Mouse (Mus musculus): ENCODE measurements around the gene Dnal4. TPM values are rescaled to one million over a fixed set of nuclear protein-coding genes. Genes with fewer than 3 reads are reported as not detected.

Gene Dnal4
- polyA plus RNA-seq, 1 experiment, result 71.5 TPM

DNA sequence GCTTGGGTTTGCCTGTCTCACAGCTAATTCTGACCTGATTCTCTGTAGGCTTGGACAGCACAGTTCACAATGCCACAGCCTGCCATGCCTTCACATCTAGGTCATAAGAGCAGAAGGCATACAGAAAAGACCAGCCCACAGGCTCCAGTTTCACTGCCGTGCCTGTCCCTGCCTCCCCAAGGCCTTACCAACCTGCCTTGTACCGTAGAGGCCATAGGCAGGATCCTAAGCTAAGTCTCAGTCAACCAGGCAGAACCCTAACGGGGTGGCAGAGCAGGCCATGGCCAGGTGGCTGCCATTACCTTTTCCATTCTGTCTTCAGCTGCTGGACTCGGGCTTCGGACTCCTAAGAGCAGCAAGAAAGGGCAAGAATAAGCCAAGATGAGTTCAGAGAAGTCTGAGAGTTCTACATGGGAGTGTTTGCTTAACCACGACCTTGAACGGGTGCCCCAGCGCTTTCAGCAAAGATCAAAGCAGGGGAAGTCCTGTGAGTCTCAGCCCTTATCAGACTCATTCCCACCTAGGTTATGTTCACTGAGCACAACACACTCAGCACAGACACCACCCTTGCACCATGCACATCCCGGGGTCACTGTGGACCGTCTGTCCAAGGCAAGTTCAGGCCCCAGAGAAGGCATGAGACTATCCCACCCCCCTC, 48.8 kb downstream of the Dnal4 start:
- H3K27ac ChIP-seq (ENCODE audit: insufficient read depth, low read length), result no peak overlapping the region; the same call in 1 of the 2 replicates

DNA sequence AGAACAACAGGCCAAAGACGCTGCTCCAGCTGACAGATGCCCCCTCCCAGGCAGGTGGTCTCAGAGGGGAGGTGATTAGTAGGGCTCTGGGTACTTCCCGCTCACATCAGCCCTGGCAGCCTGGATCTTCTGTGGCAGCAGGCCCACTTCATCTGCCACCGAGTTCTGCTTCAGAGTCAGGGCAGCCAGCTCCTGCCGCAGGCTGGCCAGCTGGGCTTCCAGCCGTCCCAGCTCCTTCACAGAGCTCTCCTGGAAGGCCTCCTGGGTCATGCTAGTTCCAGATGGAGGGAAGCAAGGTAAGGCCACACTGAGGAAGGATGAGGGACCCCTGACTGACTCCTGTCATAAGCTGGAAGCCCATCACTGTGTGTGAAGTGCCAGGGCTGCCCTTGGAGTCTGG, 49.3 kb downstream of the Dnal4 start:
- TF ChIP-seq CTCF (IDR thresholded peaks at IDR 0.05; ENCODE audit: extremely low read depth, insufficient read depth, low read length) (no peak), POLR2A (IDR thresholded peaks at IDR 0.05; ENCODE audit: extremely low read depth, insufficient read depth, low read length) (no peak)

More for the DNA sequence above, 48.8 kb downstream of the Dnal4 start:
- H3K4me1 ChIP-seq (ENCODE audit: control insufficient read depth, insufficient read depth, low read length), result no peaks in the 10 kb centered on the region
- TF ChIP-seq CTCF (IDR thresholded peaks at IDR 0.05; ENCODE audit: extremely low read depth, insufficient read depth, low read length), result no peak
- no peak for TF ChIP-seq POLR2A (IDR thresholded peaks at IDR 0.05; ENCODE audit: extremely low read depth, insufficient read depth, low read length)
- H3K4me3 ChIP-seq (ENCODE audit: insufficient read depth, low read length), result no peak overlapping the region

DNA sequence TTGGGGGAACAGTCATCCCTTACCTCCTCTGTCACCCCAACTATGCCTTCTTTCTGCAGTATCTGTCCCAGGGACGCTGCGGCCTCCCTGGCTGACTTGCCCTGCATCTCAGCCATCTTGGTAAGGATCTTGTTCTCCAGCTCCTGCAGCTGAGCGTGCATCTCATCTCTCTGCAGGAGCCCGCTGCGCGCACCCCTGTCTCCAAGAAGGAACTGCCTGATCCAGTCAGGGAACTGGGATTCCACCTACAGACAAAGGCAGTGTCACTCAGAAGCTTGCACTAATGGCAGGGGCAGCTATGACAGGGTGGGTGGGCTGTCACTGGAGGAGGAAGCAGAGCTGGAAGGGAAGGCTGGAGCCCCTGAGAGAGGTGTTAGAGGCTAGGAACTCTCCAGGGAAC, 49.8 kb downstream of the Dnal4 start:
- TF ChIP-seq CTCF (IDR thresholded peaks at IDR 0.05; ENCODE audit: extremely low read depth, insufficient read depth, low read length), result no peak
- no peak for TF ChIP-seq POLR2A (IDR thresholded peaks at IDR 0.05; ENCODE audit: extremely low read depth, insufficient read depth, low read length)
- Histone ChIP-seq H3K27ac (ENCODE audit: insufficient read depth, low read length) (peak overlapping the region; percentile 59; the same call in 1 of the 2 replicates), H3K4me3 (ENCODE audit: insufficient read depth, low read length) (no peak overlapping the region), H3K4me1 (ENCODE audit: control insufficient read depth, insufficient read depth, low read length) (no peaks in the 10 kb centered on the region)

More for the DNA sequence above, 49.3 kb downstream of the Dnal4 start:
- Histone ChIP-seq H3K27ac (ENCODE audit: insufficient read depth, low read length) (peak overlapping the region; percentile 59; the same call in 1 of the 2 replicates), H3K4me1 (ENCODE audit: control insufficient read depth, insufficient read depth, low read length) (no peaks in the 10 kb centered on the region), H3K4me3 (ENCODE audit: insufficient read depth, low read length) (no peak overlapping the region)

DNA sequence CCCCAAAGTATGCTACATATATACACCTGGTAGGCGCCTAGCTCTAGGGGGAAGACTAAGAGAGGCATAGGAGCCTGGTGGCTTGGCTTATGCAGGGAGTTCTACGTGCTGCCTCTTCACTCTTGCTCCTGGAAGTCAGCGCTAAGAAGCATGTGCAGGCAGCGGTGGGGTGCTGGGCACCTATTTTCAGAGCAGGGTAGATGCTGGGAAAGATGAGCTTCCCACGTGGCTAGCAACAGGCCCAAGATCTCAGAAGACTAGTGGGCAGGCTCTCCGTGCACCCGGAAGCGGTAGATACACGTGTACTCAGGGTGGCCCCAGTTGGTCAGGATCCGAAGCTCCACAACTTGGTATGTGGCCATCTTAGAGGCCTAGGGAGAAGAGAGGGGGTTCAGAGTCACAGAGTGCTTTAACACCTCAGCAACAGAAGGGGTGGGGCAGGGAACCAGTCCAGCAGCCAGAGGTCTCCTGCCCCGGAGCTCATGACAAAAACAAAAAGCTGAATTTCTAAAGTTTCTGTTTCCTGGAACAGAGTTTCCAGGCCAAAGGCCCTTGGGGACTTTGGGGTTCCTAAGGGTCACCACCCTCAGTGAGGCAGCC, 52.4 kb downstream of the Dnal4 start:
- TF ChIP-seq POLR2A (IDR thresholded peaks at IDR 0.05; ENCODE audit: extremely low read depth, insufficient read depth, low read length) (peak; percentile 33; the same call in 1 of the 2 replicates), CTCF (IDR thresholded peaks at IDR 0.05; ENCODE audit: extremely low read depth, insufficient read depth, low read length) (no peak)
- Histone ChIP-seq H3K4me1 (ENCODE audit: control insufficient read depth, insufficient read depth, low read length) (no peaks in the 10 kb centered on the region), H3K27ac (ENCODE audit: insufficient read depth, low read length) (peak overlapping the region; percentile 36; the same call in 1 of the 2 replicates), H3K4me3 (ENCODE audit: insufficient read depth, low read length) (no peak overlapping the region)

DNA sequence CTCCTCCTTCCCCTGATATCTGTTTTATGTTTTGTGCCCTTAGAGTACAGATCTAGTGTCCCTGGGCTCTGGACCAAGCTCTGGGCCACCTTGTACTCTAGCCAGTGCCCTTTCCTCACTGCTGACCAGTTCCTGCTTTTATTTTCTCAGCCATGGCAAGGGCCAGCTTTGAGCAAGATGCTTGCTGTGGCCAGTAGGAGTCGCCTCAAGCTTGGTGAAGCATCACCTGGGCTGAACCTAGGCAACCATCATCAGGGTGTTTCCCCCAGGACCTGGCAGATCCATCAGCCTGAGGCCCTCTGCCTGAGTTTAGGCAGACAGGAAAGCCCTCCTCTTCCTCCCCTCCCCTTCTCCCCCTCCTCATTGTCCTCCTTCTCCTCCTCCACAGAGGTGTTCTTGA, 54.2 kb downstream of the Dnal4 start:
- TF ChIP-seq CTCF (IDR thresholded peaks at IDR 0.05; ENCODE audit: extremely low read depth, insufficient read depth, low read length), result peak; percentile 67
- peak; percentile 10; the same call in 1 of the 2 replicates for TF ChIP-seq POLR2A (IDR thresholded peaks at IDR 0.05; ENCODE audit: extremely low read depth, insufficient read depth, low read length)
- Histone ChIP-seq H3K4me3 (ENCODE audit: insufficient read depth, low read length) (no peak overlapping the region), H3K27ac (ENCODE audit: insufficient read depth, low read length) (no peak overlapping the region), H3K4me1 (ENCODE audit: control insufficient read depth, insufficient read depth, low read length) (no peaks in the 10 kb centered on the region)

DNA sequence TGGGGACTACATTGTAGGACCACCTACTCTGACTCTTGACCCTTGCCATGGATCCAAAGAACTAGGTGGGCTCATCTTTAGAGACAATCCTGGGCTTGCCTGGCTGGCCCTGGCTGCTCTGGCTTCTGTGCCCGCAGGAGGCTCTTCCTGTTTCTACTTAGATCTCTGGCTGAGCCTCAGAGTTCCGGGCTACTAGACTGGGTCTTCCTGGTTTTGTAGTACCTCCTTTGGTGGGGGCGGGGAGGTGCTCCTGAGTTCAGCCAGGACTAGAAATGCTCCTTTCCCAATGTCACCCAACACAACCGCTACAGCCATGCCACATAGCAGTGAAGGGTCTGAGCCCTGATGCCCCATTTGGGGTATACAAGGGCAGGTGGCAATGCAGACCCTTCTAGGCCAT, 56.9 kb downstream of the Dnal4 start:
- TF ChIP-seq CTCF (IDR thresholded peaks at IDR 0.05; ENCODE audit: extremely low read depth, insufficient read depth, low read length) (no peak), POLR2A (IDR thresholded peaks at IDR 0.05; ENCODE audit: extremely low read depth, insufficient read depth, low read length) (no peak)
- Histone ChIP-seq H3K27ac (ENCODE audit: insufficient read depth, low read length) (no peak overlapping the region), H3K4me1 (ENCODE audit: control insufficient read depth, insufficient read depth, low read length) (no peaks in the 10 kb centered on the region), H3K4me3 (ENCODE audit: insufficient read depth, low read length) (no peak overlapping the region)

DNA sequence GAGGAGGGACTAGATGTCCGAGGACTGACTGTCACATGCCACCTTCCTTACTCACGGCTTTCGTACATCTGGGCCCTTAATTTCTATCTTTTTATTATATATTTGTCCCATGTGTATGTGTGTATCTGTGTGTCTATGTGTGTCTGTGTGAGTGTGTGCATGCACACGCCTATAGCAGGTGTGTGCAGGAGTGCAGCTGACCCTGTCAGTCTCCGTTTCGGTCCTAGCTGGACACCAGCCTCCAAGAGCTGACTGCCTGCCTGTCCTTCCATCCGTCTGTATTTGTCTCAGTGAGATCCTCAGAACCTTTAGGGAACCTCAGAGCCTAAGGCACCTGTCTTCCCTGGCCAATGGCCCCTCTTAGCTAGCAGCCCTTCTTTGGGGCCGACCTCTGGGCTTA, 57.4 kb downstream of the Dnal4 start:
- TF ChIP-seq CTCF (IDR thresholded peaks at IDR 0.05; ENCODE audit: extremely low read depth, insufficient read depth, low read length), result no peak
- no peak for TF ChIP-seq POLR2A (IDR thresholded peaks at IDR 0.05; ENCODE audit: extremely low read depth, insufficient read depth, low read length)
- Histone ChIP-seq H3K27ac (ENCODE audit: insufficient read depth, low read length) (no peak overlapping the region), H3K4me1 (ENCODE audit: control insufficient read depth, insufficient read depth, low read length) (no peaks in the 10 kb centered on the region), H3K4me3 (ENCODE audit: insufficient read depth, low read length) (no peak overlapping the region)

DNA sequence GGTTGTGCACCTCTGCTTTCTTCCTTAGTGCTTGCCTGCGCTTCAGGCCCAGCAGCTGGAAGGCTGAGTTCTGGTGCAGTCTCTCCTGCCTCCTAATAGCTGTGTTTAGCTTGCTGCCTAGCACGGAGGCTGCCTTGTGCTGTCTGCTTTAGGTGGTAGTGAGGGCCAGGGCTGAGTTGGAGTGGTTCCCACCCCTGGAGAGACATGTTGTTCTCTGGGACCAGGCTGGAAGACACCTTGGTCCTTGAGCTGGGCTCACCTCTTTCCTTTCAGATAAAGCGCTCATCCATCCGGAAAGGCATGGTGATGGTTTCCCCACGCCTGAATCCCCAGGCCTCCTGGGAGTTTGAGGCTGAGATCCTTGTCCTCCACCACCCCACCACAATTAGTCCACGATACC, 60.9 kb downstream of the Dnal4 start:
- Histone ChIP-seq H3K4me3 (ENCODE audit: insufficient read depth, low read length) (no peak overlapping the region), H3K27ac (ENCODE audit: insufficient read depth, low read length) (no peak overlapping the region), H3K4me1 (ENCODE audit: control insufficient read depth, insufficient read depth, low read length) (no peaks in the 10 kb centered on the region)
- TF ChIP-seq CTCF (IDR thresholded peaks at IDR 0.05; ENCODE audit: extremely low read depth, insufficient read depth, low read length) (no peak), POLR2A (IDR thresholded peaks at IDR 0.05; ENCODE audit: extremely low read depth, insufficient read depth, low read length) (no peak)

DNA sequence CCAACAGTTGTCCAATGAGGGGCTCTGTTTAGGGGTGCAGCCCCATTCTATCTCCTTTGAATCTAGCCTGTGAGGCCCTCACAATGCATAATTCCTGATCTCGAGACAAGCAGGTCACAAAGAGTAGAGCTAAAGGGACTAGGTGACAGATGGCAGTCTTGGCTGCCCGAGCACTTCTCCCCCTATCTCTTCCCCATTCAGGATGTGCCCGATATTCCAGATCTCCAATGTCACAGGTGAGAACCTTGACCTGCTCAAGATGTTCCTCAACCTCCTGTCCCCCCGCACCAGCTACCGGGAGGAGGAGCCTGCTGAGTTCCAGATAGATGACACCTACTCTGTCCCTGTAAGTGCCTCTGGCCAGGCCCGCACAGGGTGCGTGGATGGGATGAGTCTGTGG, 62.0 kb downstream of the Dnal4 start:
- Histone ChIP-seq H3K4me3 (ENCODE audit: insufficient read depth, low read length) (no peak overlapping the region), H3K4me1 (ENCODE audit: control insufficient read depth, insufficient read depth, low read length) (no peaks in the 10 kb centered on the region), H3K27ac (ENCODE audit: insufficient read depth, low read length) (no peak overlapping the region)
- TF ChIP-seq POLR2A (IDR thresholded peaks at IDR 0.05; ENCODE audit: extremely low read depth, insufficient read depth, low read length), result no peak
- no peak for TF ChIP-seq CTCF (IDR thresholded peaks at IDR 0.05; ENCODE audit: extremely low read depth, insufficient read depth, low read length)

Other genes starting within 250 kb of the Dnal4 start
- 416 and 445 TPM in 2 replicates for gene Ddx17, start 231.1 kb downstream of the Dnal4 start, polyA plus RNA-seq (2012; rRNA removed)
- 2.6 and 2.8 TPM in 2 replicates for gene Dmc1, start 172.7 kb downstream of the Dnal4 start, polyA plus RNA-seq (2012; rRNA removed)
- 12.6 and 14.5 TPM in 2 replicates for gene Fam227a, start 118.9 kb downstream of the Dnal4 start, polyA plus RNA-seq (2012; rRNA removed)
- gene Cby1, start 118.7 kb downstream of the Dnal4 start, polyA plus RNA-seq (2012; rRNA removed), result 35.6 and 37.0 TPM in 2 replicates
- 88.3 and 94.3 TPM in 2 replicates for gene Tomm22, start 107.0 kb downstream of the Dnal4 start, polyA plus RNA-seq (2012; rRNA removed)
- 64.0 and 64.3 TPM in 2 replicates for gene Josd1, start 89.9 kb downstream of the Dnal4 start, polyA plus RNA-seq (2012; rRNA removed)
- gene Gtpbp1, start 87.0 kb downstream of the Dnal4 start, polyA plus RNA-seq (2012; rRNA removed), result 36.4 and 36.9 TPM in 2 replicates
- 29.7 and 32.0 TPM in 2 replicates for gene Sun2, start 35.3 kb downstream of the Dnal4 start, polyA plus RNA-seq (2012; rRNA removed)
- gene Nptxr, start 26.9 kb upstream of the Dnal4 start, polyA plus RNA-seq (2012; rRNA removed), result 293 and 298 TPM in 2 replicates
- gene Npcd, start 56.4 kb upstream of the Dnal4 start, polyA plus RNA-seq (2012; rRNA removed), result 2.4 and 3.0 TPM in 2 replicates
- gene Cbx6, start 56.8 kb upstream of the Dnal4 start, polyA plus RNA-seq (2012; rRNA removed), result 295 and 320 TPM in 2 replicates
- gene Apobec3, start 113.8 kb upstream of the Dnal4 start, polyA plus RNA-seq (2012; rRNA removed), result 6.7 and 7.5 TPM in 2 replicates
- 58.4 and 62.6 TPM in 2 replicates for gene Cbx7, start 193.3 kb upstream of the Dnal4 start, polyA plus RNA-seq (2012; rRNA removed)
- gene Pdgfb, start 237.1 kb upstream of the Dnal4 start, polyA plus RNA-seq (2012; rRNA removed), result 32.2 and 34.5 TPM in 2 replicates